Mouse (Mus musculus) liver, embryonic 16.5 days (tissue): ENCODE measurements at regions not wholly inside any gene's neighbourhood (a gene's known extent, or its start where the extent isn't known, plus 50 kb on each side); places are given as distances from the start of the nearest gene placed in this dataset.

Experiments
- ATAC-seq: fragments of 200-750 bp; cut with Nextera tagmentation; 2 replicates; pipeline ENCODE4 v1.8.0; 2017; ENCODE audit warnings: low read depth, mild to moderate bottlenecking, moderate number of reproducible peaks, moderate library complexity
- H3K27ac ChIP-seq: fragments of 300-500 bp; sonication (generic); 2 replicates; pipeline ENCODE4 v1.5.1; 2014; ENCODE audit warnings: mild to moderate bottlenecking, low read length
- H3K27me3 ChIP-seq: fragments of 300-500 bp; sonication (generic); 2 replicates; pipeline ENCODE4 v1.6.1; 2014; ENCODE audit warnings: low read depth, low read length, mixed read lengths; ENCODE audit not compliant: control insufficient read depth, insufficient read depth
- H3K36me3 ChIP-seq: fragments of 300-500 bp; sonication (generic); 2 replicates; pipeline ENCODE4 v1.6.1; 2014; ENCODE audit warnings: mild to moderate bottlenecking; ENCODE audit not compliant: control insufficient read depth, insufficient read depth
- H3K4me1 ChIP-seq: fragments of 300-500 bp; sonication (generic); 2 replicates; pipeline ENCODE4 v1.6.1; 2014; ENCODE audit warnings: low read depth, low read length, mixed read lengths; ENCODE audit not compliant: control insufficient read depth
- H3K4me2 ChIP-seq: fragments of 300-500 bp; sonication (generic); 2 replicates; pipeline ENCODE4 v1.6.1; 2014; ENCODE audit warnings: low read depth, low read length, mixed read lengths
- H3K4me3 ChIP-seq: fragments of 300-500 bp; sonication (generic); 2 replicates; pipeline ENCODE4 v1.5.1; 2014; ENCODE audit warnings: low read depth, mild to moderate bottlenecking, low read length
- H3K9ac ChIP-seq: fragments of 300-500 bp; sonication (generic); 2 replicates; pipeline ENCODE4 v1.6.1; 2014; ENCODE audit warnings: low read depth, low read length
- H3K9me3 ChIP-seq: fragments of 300-500 bp; sonication (generic); replicated peaks from 2 replicates; pipeline ENCODE4 v1.6.1; 2016; ENCODE audit warnings: low read length; ENCODE audit not compliant: control insufficient read depth
- WGBS: fragments of 180-500 bp; shearing (Covaris S2); extraction: QIAGEN DNeasy Blood & Tissue Kit; methylation state at CpG from one replicate; pipeline ENCODE4 v1.1.7; 2014; ENCODE audit not compliant: insufficient replicate concordance; 5-methylcytosine and 5-hydroxymethylcytosine counted together

- Histone ChIP-seq H3K4me1 (no peaks in the 10 kb centered on the region), H3K9ac (no peak overlapping the region), H3K9me3 (no peaks in the 10 kb centered on the region), H3K36me3 (no peaks in the 10 kb centered on the region), H3K27ac (no peak overlapping the region), H3K4me2 (no peak overlapping the region), H3K27me3 (no peaks in the 10 kb centered on the region), H3K4me3 (no peak overlapping the region)
- no peak for ATAC-seq
- 36% methylated on average over 7 of the region's 7 CpGs for WGBS
These were observed 292.6 kb upstream of the Castor2 start for GRCm38 (mm10) chr5:133806891-133807290.

DNA sequence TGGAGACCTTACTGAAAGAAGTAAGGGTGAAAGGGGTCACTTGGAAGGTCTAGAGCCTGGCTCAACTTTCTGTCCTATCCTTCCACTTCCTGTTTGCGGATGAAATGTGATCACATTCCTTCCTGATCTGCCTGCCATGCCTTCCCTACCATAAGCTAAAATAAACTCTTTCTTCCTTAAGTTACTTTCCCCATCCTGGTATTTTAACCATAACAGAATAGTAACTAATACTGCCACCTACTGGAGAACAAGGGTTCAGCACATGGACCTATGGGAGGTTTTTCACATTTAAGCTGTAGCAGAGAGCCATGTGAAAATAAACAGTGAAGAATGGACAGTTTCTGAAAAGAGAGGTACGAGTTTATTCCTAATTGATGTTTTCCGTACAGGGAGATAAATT lies 297.5 kb upstream of the Castor2 start:
- no peak overlapping the region for H3K4me3 ChIP-seq
- H3K27me3 ChIP-seq, result no peaks in the 10 kb centered on the region
- no peaks in the 10 kb centered on the region for H3K4me1 ChIP-seq
- no peak overlapping the region for H3K9ac ChIP-seq
- no peaks in the 10 kb centered on the region for H3K9me3 ChIP-seq
- WGBS, result 56% methylated on average over 3 of the region's 3 CpGs
- H3K27ac ChIP-seq, result no peak overlapping the region
- no peaks in the 10 kb centered on the region for H3K36me3 ChIP-seq
- no peak overlapping the region for H3K4me2 ChIP-seq
- no peak for ATAC-seq

DNA sequence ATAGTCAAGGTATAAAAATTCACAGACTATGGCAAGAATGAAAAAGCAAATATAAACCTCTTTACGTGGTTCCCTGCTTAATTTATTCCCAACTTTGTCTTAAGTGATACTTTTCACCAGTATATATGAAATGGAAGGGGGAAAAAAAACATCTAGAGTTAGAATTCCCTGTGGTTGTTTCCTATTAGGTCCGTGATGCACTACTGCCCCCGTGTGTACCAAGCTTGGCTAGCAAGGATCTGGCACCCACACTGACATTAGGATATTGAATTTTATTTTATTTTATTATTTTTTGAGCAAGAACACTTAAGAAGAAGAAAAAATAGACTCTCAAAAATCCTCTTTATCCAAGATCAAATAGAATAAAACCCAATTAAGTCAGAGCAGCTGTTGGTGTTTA lies 303.9 kb upstream of the Castor2 start:
- Histone ChIP-seq H3K27me3 (no peaks in the 10 kb centered on the region), H3K36me3 (no peaks in the 10 kb centered on the region), H3K4me1 (no peaks in the 10 kb centered on the region), H3K9me3 (no peaks in the 10 kb centered on the region), H3K27ac (no peak overlapping the region), H3K9ac (no peak overlapping the region), H3K4me3 (no peak overlapping the region), H3K4me2 (no peak overlapping the region)
- no peak for ATAC-seq
- WGBS, result 39% methylated on average over 3 of the region's 3 CpGs

GRCm38 (mm10) chr5:133790726-133791125 lies 308.8 kb upstream of the Castor2 start:
- 55% methylated on average over 6 of the region's 6 CpGs for WGBS
- H3K9me3 ChIP-seq, result no peaks in the 10 kb centered on the region
- H3K27ac ChIP-seq, result no peak overlapping the region
- H3K9ac ChIP-seq, result no peak overlapping the region
- no peaks in the 10 kb centered on the region for H3K4me1 ChIP-seq
- no peaks in the 10 kb centered on the region for H3K36me3 ChIP-seq
- no peak overlapping the region for H3K4me3 ChIP-seq
- no peaks in the 10 kb centered on the region for H3K27me3 ChIP-seq
- no peak overlapping the region for H3K4me2 ChIP-seq
- ATAC-seq, result no peak

- Histone ChIP-seq H3K4me2 (no peak overlapping the region), H3K9ac (no peak overlapping the region), H3K36me3 (no peaks in the 10 kb centered on the region), H3K9me3 (no peaks in the 10 kb centered on the region), H3K4me1 (no peaks in the 10 kb centered on the region), H3K27ac (no peak overlapping the region), H3K27me3 (no peaks in the 10 kb centered on the region), H3K4me3 (no peak overlapping the region)
- ATAC-seq, result no peak
- 70% methylated on average over 8 of the region's 8 CpGs for WGBS
These were observed 311.5 kb upstream of the Castor2 start for GRCm38 (mm10) chr5:133788006-133788405.

GRCm38 (mm10) chr5:133787491-133787890 lies 312.0 kb upstream of the Castor2 start:
- Histone ChIP-seq H3K27ac (no peak overlapping the region), H3K9ac (no peak overlapping the region), H3K27me3 (no peaks in the 10 kb centered on the region), H3K4me1 (no peaks in the 10 kb centered on the region), H3K9me3 (no peaks in the 10 kb centered on the region), H3K4me3 (no peak overlapping the region), H3K36me3 (no peaks in the 10 kb centered on the region), H3K4me2 (no peak overlapping the region)
- ATAC-seq, result no peak
- WGBS, result 64% methylated on average over 7 of the region's 7 CpGs

DNA sequence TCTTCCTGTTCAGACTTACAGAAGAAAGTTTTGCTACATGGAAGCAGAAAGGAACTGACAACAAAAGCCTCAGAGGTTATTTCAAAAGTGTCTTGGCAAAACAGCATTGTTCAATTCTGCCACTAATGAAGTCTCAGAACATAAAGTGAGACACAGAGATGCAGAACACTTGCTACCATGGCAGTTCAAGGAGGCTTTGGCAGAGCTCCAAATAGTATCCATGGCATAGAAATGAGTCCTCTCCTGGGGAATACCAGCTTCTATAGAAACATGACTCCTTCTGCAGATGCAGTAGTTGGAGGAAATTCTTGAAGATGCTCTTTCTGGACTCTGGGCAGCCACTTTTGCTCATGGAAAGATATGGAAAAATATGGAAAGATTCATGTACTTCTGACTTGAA lies 322.9 kb upstream of the Castor2 start:
- H3K9me3 ChIP-seq, result no peaks in the 10 kb centered on the region
- H3K27ac ChIP-seq, result no peak overlapping the region
- H3K27me3 ChIP-seq, result no peaks in the 10 kb centered on the region
- H3K4me2 ChIP-seq, result no peak overlapping the region
- no peaks in the 10 kb centered on the region for H3K4me1 ChIP-seq
- no peaks in the 10 kb centered on the region for H3K36me3 ChIP-seq
- no peak for ATAC-seq
- no peak overlapping the region for H3K4me3 ChIP-seq
- no peak overlapping the region for H3K9ac ChIP-seq

DNA sequence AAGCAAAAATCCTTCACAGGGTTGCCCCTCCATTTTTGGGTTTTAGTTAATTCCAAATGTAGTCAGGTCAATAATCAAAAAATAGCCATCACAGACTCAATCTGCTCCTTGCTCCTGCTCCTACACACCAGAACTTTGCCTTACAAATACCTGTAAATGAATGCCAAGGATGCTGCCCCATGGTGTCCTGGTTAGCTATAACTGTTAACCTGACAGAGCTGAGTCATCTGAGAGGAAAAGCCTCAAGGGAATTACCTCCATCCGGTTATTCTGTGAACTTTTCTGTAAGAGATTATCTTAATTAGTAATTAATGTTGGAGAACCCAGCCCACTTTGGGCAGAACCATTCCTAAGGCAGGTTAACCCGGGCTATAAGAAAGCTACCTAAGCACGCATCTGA lies 325.4 kb upstream of the Castor2 start:
- H3K27ac ChIP-seq, result no peak overlapping the region

GRCm38 (mm10) chr5:133768856-133769255 lies 330.7 kb upstream of the Castor2 start:
- ATAC-seq, result no peak
- 31% methylated on average over 2 of the region's 2 CpGs for WGBS
- no peaks in the 10 kb centered on the region for H3K27me3 ChIP-seq

More for the DNA sequence above, 325.4 kb upstream of the Castor2 start:
- no peak for ATAC-seq
- H3K4me3 ChIP-seq, result no peak overlapping the region
- 56% methylated on average over 3 of the region's 3 CpGs for WGBS
- H3K27me3 ChIP-seq, result no peaks in the 10 kb centered on the region
- H3K4me1 ChIP-seq, result no peaks in the 10 kb centered on the region
- H3K9me3 ChIP-seq, result no peaks in the 10 kb centered on the region
- no peak overlapping the region for H3K9ac ChIP-seq
- H3K36me3 ChIP-seq, result no peaks in the 10 kb centered on the region
- no peak overlapping the region for H3K4me2 ChIP-seq

GRCm38 (mm10) chr5:133757817-133758216 lies 341.7 kb upstream of the Castor2 start:
- 80% methylated on average over 2 of the region's 2 CpGs for WGBS
- H3K9me3 ChIP-seq, result no peaks in the 10 kb centered on the region
- ATAC-seq, result no peak
- H3K36me3 ChIP-seq, result no peaks in the 10 kb centered on the region
- H3K27me3 ChIP-seq, result no peaks in the 10 kb centered on the region
- no peaks in the 10 kb centered on the region for H3K4me1 ChIP-seq
- H3K4me3 ChIP-seq, result no peak overlapping the region
- H3K4me2 ChIP-seq, result no peak overlapping the region
- H3K27ac ChIP-seq, result no peak overlapping the region
- H3K9ac ChIP-seq, result no peak overlapping the region

More at GRCm38 (mm10) chr5:133768856-133769255, 330.7 kb upstream of the Castor2 start:
- Histone ChIP-seq H3K9me3 (no peaks in the 10 kb centered on the region), H3K27ac (no peak overlapping the region), H3K36me3 (no peaks in the 10 kb centered on the region), H3K4me2 (no peak overlapping the region), H3K4me1 (no peaks in the 10 kb centered on the region), H3K9ac (no peak overlapping the region), H3K4me3 (no peak overlapping the region)
